Mouse (Mus musculus): ENCODE data around the gene Ptx3. TPM values are rescaled to one million over a fixed set of nuclear protein-coding genes. Genes with fewer than 3 reads are reported as not detected.
A peak's percentile ranks its signal among the peaks of the same experiment; 100 is the strongest.

The Ptx3 gene
- total RNA-seq, 1 experiment: 2.6 TPM

DNA sequence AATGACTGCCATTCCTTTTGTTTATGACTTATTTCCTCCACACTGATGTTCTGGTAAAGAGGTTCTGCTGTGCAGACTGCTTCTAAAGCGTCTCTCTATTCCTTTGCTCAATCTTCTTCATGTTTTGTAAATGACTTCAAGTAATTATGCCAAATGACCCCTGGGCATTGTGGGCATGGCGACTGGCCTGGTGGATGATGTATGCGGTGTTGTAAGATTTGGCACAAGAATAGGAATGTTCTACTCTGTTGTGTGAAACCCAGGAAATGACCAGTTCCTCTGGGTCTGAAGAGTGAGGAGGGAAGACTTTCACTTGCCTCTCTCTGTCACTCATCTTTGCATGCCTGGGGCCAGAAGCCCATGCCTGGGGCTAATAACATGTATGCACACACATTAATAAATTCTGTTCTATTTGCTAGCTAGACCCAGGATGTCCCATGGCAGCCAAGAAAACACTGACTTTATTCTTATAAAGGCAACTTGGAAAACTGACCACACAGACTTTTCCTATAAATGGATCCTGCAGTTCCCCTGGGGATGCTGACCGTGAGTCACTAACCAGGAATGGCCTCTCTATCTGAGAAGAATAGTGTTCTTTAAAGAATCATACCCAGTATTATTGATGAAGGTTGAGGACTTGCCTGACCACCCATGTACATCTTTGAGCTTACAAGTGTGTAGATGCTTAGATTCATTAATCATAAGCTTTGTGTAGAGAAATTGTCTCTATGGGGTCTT is 10.7 kb upstream of the Ptx3 start:
- H3K36me3 ChIP-seq (ENCODE audit: control insufficient read depth, insufficient read depth, low read length, poor library complexity, severe bottlenecking): no peaks in the 10 kb centered on the region
- H3K4me3 ChIP-seq (ENCODE audit: insufficient read depth in 1 of 2, low read depth in 1 of 2, low read length in 2 of 2, poor library complexity in 1 of 2, severe bottlenecking in 1 of 2): no peak overlapping the region
- no peaks in the 10 kb centered on the region for H3K4me1 ChIP-seq (ENCODE audit: control insufficient read depth in 2 of 2, insufficient read depth in 2 of 2, low read length in 2 of 2, poor library complexity in 1 of 2)
- TF ChIP-seq ZC3H11A (IDR thresholded peaks at IDR 0.05; ENCODE audit: borderline replicate concordance, low read depth, low read length): no peak
- TF ChIP-seq ZNF384 (IDR thresholded peaks at IDR 0.05; ENCODE audit: low read depth, low read length): no peak
- TF ChIP-seq MAFK (IDR thresholded peaks at IDR 0.05; ENCODE audit: insufficient read depth, low read depth, low read length): no peak
- TF ChIP-seq CHD2 (IDR thresholded peaks at IDR 0.05; ENCODE audit: low read depth, low read length): no peak
- no peak for TF ChIP-seq HCFC1 (IDR thresholded peaks at IDR 0.05; ENCODE audit: borderline replicate concordance, insufficient read depth, low read length)
- no peak overlapping the region for H3K27ac ChIP-seq (ENCODE audit: insufficient read depth, low read depth, low read length, poor library complexity, severe bottlenecking)
- no peak for DNase-seq (ENCODE audit: low read depth, low spot score)
- no peaks in the 10 kb centered on the region for H3K9me3 ChIP-seq (ENCODE audit: control insufficient read depth, insufficient read depth, low read depth, low read length)
- in situ Hi-C loops (cut with MboI; ENCODE audit: low sequenced_read_pairs in 2 of 2, unreplicated experiment in 2 of 2): no loop called here
- no peak overlapping the region for H3K9ac ChIP-seq (ENCODE audit: insufficient read depth, low read depth, low read length, poor library complexity, severe bottlenecking)

GRCm38 (mm10) chr3:66213524-66213923 is 6.2 kb upstream of the Ptx3 start:
- Histone ChIP-seq H3K9ac (ENCODE audit: insufficient read depth, low read depth, low read length, poor library complexity, severe bottlenecking) (no peak overlapping the region), H3K36me3 (ENCODE audit: control insufficient read depth, insufficient read depth, low read length, poor library complexity, severe bottlenecking) (no peaks in the 10 kb centered on the region), H3K4me1 (ENCODE audit: control insufficient read depth in 2 of 2, insufficient read depth in 2 of 2, low read length in 2 of 2, poor library complexity in 1 of 2) (no peaks in the 10 kb centered on the region), H3K27ac (ENCODE audit: insufficient read depth, low read depth, low read length, poor library complexity, severe bottlenecking) (no peak overlapping the region), H3K9me3 (ENCODE audit: control insufficient read depth, insufficient read depth, low read depth, low read length) (no peaks in the 10 kb centered on the region), H3K4me3 (ENCODE audit: insufficient read depth in 1 of 2, low read depth in 1 of 2, low read length in 2 of 2, poor library complexity in 1 of 2, severe bottlenecking in 1 of 2) (no peak overlapping the region)
- no peak for DNase-seq (ENCODE audit: low read depth, low spot score)
- in situ Hi-C loops (cut with MboI; ENCODE audit: low sequenced_read_pairs in 2 of 2, unreplicated experiment in 2 of 2): no loop called here
- no peak for TF ChIP-seq ZC3H11A (IDR thresholded peaks at IDR 0.05; ENCODE audit: borderline replicate concordance, low read depth, low read length)
- no peak for TF ChIP-seq CHD2 (IDR thresholded peaks at IDR 0.05; ENCODE audit: low read depth, low read length)
- TF ChIP-seq HCFC1 (IDR thresholded peaks at IDR 0.05; ENCODE audit: borderline replicate concordance, insufficient read depth, low read length): no peak
- TF ChIP-seq ZNF384 (IDR thresholded peaks at IDR 0.05; ENCODE audit: low read depth, low read length): no peak
- TF ChIP-seq MAFK (IDR thresholded peaks at IDR 0.05; ENCODE audit: insufficient read depth, low read depth, low read length): no peak

GRCm38 (mm10) chr3:66215759-66216158 is 4.0 kb upstream of the Ptx3 start:
- TF ChIP-seq CHD2 (IDR thresholded peaks at IDR 0.05; ENCODE audit: low read depth, low read length) (no peak), MAFK (IDR thresholded peaks at IDR 0.05; ENCODE audit: insufficient read depth, low read depth, low read length) (no peak), HCFC1 (IDR thresholded peaks at IDR 0.05; ENCODE audit: borderline replicate concordance, insufficient read depth, low read length) (no peak), ZC3H11A (IDR thresholded peaks at IDR 0.05; ENCODE audit: borderline replicate concordance, low read depth, low read length) (no peak), ZNF384 (IDR thresholded peaks at IDR 0.05; ENCODE audit: low read depth, low read length) (no peak)
- H3K9ac ChIP-seq (ENCODE audit: insufficient read depth, low read depth, low read length, poor library complexity, severe bottlenecking): no peak overlapping the region
- no peak overlapping the region for H3K27ac ChIP-seq (ENCODE audit: insufficient read depth, low read depth, low read length, poor library complexity, severe bottlenecking)
- H3K4me3 ChIP-seq (ENCODE audit: insufficient read depth in 1 of 2, low read depth in 1 of 2, low read length in 2 of 2, poor library complexity in 1 of 2, severe bottlenecking in 1 of 2): no peak overlapping the region
- in situ Hi-C loops (cut with MboI; ENCODE audit: low sequenced_read_pairs in 2 of 2, unreplicated experiment in 2 of 2): no loop called here
- H3K9me3 ChIP-seq (ENCODE audit: control insufficient read depth, insufficient read depth, low read depth, low read length): no peaks in the 10 kb centered on the region
- no peaks in the 10 kb centered on the region for H3K4me1 ChIP-seq (ENCODE audit: control insufficient read depth in 2 of 2, insufficient read depth in 2 of 2, low read length in 2 of 2, poor library complexity in 1 of 2)
- no peaks in the 10 kb centered on the region for H3K36me3 ChIP-seq (ENCODE audit: control insufficient read depth, insufficient read depth, low read length, poor library complexity, severe bottlenecking)
- no peak for DNase-seq (ENCODE audit: low read depth, low spot score)

GRCm38 (mm10) chr3:66220554-66221242 is 988 bp downstream of the Ptx3 start:
- DNase-seq (ENCODE audit: low read depth, low spot score): peak; percentile 19
- in situ Hi-C loops (cut with MboI; ENCODE audit: low sequenced_read_pairs in 2 of 2, unreplicated experiment in 2 of 2): no loop called here
- TF ChIP-seq ZC3H11A (IDR thresholded peaks at IDR 0.05; ENCODE audit: borderline replicate concordance, low read depth, low read length) (no peak), MAFK (IDR thresholded peaks at IDR 0.05; ENCODE audit: insufficient read depth, low read depth, low read length) (no peak), CHD2 (IDR thresholded peaks at IDR 0.05; ENCODE audit: low read depth, low read length) (no peak), ZNF384 (IDR thresholded peaks at IDR 0.05; ENCODE audit: low read depth, low read length) (no peak), HCFC1 (IDR thresholded peaks at IDR 0.05; ENCODE audit: borderline replicate concordance, insufficient read depth, low read length) (no peak)
- Histone ChIP-seq H3K9ac (ENCODE audit: insufficient read depth, low read depth, low read length, poor library complexity, severe bottlenecking) (peak overlapping the region; percentile 46), H3K9me3 (ENCODE audit: control insufficient read depth, insufficient read depth, low read depth, low read length) (no peaks in the 10 kb centered on the region), H3K36me3 (ENCODE audit: control insufficient read depth, insufficient read depth, low read length, poor library complexity, severe bottlenecking) (no peaks in the 10 kb centered on the region), H3K4me1 (ENCODE audit: control insufficient read depth in 2 of 2, insufficient read depth in 2 of 2, low read length in 2 of 2, poor library complexity in 1 of 2) (no peaks in the 10 kb centered on the region), H3K4me3 (ENCODE audit: insufficient read depth in 1 of 2, low read depth in 1 of 2, low read length in 2 of 2, poor library complexity in 1 of 2, severe bottlenecking in 1 of 2) (peak overlapping the region; percentile 56 to 62), H3K27ac (ENCODE audit: insufficient read depth, low read depth, low read length, poor library complexity, severe bottlenecking) (no peak overlapping the region)
